Mouse (Mus musculus) forebrain, postnatal 0 days (tissue): ENCODE measurements around the gene Pik3r2. TPM values are rescaled to one million over a fixed set of nuclear protein-coding genes. Genes with fewer than 3 reads are reported as not detected.
A peak's percentile ranks its signal among the peaks of the same experiment; 100 is the strongest.

Experiments used
- ATAC-seq: fragments of 200-750 bp; cut with Nextera tagmentation; 2 replicates; pipeline ENCODE4 v1.8.0; 2017; ENCODE audit warnings: mild to moderate bottlenecking, moderate library complexity
- DNase-seq: peaks from one replicate; pipeline ENCODE4 v3.0.0-alpha.2; 2015
- H3K27ac ChIP-seq: fragments of 300-500 bp; sonication (generic); 2 replicates; pipeline ENCODE4 v1.5.1; 2014; ENCODE audit warnings: low read depth, mild to moderate bottlenecking, antibody characterized with exemption, low read length, moderate library complexity, mixed read lengths
- H3K27me3 ChIP-seq: fragments of 300-500 bp; sonication (generic); 2 replicates; pipeline ENCODE4 v1.6.1; 2014; ENCODE audit warnings: mild to moderate bottlenecking, low read length, mixed read lengths; ENCODE audit not compliant: insufficient read depth
- H3K36me3 ChIP-seq: fragments of 300-500 bp; sonication (generic); 2 replicates; pipeline ENCODE4 v1.6.1; 2014; ENCODE audit warnings: mild to moderate bottlenecking, moderate library complexity; ENCODE audit not compliant: insufficient read depth
- H3K4me1 ChIP-seq: fragments of 300-500 bp; sonication (generic); 2 replicates; pipeline ENCODE4 v1.6.1; 2014; ENCODE audit warnings: antibody characterized with exemption; ENCODE audit not compliant: insufficient read depth
- H3K4me2 ChIP-seq: fragments of 300-500 bp; sonication (generic); 2 replicates; pipeline ENCODE4 v1.6.1; 2014; ENCODE audit warnings: low read depth, mild to moderate bottlenecking, moderate library complexity
- H3K4me3 ChIP-seq: fragments of 300-500 bp; sonication (generic); 2 replicates; pipeline ENCODE4 v1.5.1; 2014; ENCODE audit warnings: low read depth, low read length, mixed read lengths
- H3K9ac ChIP-seq: fragments of 300-500 bp; sonication (generic); 2 replicates; pipeline ENCODE4 v1.6.1; 2014; ENCODE audit warnings: mild to moderate bottlenecking
- H3K9me3 ChIP-seq: fragments of 300-500 bp; sonication (generic); 2 replicates; pipeline ENCODE4 v1.6.1; 2016; ENCODE audit warnings: low read length
- CTCF ChIP-seq: sonication (generic); IDR thresholded peaks from 2 replicates; pipeline ENCODE4 v1.5.1; 2016; ENCODE audit warnings: antibody characterized with exemption, control low read depth, low read depth
- WGBS: fragments of 180-500 bp; shearing (Covaris S2); extraction: QIAGEN DNeasy Blood & Tissue Kit; methylation state at CpG from one replicate; pipeline ENCODE4 v1.1.7; 2014; 5-methylcytosine and 5-hydroxymethylcytosine counted together
- polyA plus RNA-seq: library from polyadenylated mRNA; unstranded; fragments of >200 nt; fragmentation: Nextera tagmentation; extraction: Ambion mirVana; gene quantifications from 2 replicates; pipeline ENCODE4 v1.2.1, GENCODE M21; 2015
- total RNA-seq: library from RNA; depleted of rRNA; stranded (reverse); fragments of >200 nt; gene quantifications from 2 replicates; pipeline ENCODE4 v1.2.3, GENCODE M21; 2014

Gene Pik3r2
- total and polyA plus RNA-seq, 2 experiments from 2014 or later: 147 to 170 TPM

DNA sequence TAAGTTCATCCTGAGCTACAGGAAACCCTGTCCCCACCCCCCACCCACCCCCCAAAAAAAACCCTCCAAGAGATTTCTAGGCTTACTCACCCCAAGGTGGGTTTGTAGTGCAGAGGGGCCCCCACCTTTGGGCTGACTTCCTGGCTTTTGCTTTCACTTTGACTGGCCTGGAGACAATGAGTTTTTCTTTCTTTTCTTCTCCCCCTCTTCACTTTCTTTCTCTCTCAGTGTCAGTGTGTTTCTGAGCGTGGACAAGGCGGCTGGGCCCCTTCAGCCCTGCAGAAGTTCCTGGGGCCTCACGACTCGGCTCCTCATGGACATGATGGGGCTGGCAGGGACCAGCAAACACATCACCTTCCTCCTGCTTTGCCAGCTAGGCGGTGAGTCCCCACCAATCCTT, 31.7 kb upstream of the Pik3r2 start, which contains the start of gene Il12rb1:
Gene Il12rb1, plus strand, starts transcription at position 211 of the 400 bp plus-strand sequence.
- no peak for TF ChIP-seq CTCF
- no peak for ATAC-seq
- Histone ChIP-seq H3K4me3 (no peak within 1 kb of the TSS), H3K36me3 (no peaks in the 10 kb centered on the region), H3K27ac (no peak within 1 kb of the TSS), H3K27me3 (peaks cover 9% of the 10 kb centered on the region), H3K9me3 (no peaks in the 10 kb centered on the region), H3K4me2 (no peak within 1 kb of the TSS), H3K9ac (no peak within 1 kb of the TSS), H3K4me1 (0 out of 2 replicates have a peak, but pooled peaks cover 8% of the 10 kb centered on the region)
- no peak for DNase-seq
- WGBS: 70% methylated on average over 5 of the region's 5 CpGs

DNA sequence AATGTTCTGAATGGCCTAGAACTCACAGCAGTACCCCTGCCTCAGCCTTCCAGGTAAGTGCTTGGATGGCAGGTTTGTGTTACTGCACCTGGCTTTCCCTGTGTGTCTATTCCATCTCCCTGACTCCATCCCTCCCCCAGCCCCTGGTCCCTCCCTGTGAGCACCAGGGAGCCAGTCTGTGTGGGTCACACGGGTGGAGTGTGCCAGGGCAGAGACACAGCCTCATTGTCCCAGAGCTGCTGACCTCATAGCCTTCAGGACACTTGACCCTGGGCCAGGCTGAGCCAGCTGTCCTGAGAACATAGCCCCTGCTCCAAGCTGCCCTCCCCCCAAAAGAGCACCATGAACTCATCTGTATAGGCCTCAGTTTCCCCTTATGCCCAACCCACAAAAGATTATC, 30.8 kb upstream of the Pik3r2 start:
- DNase-seq: no peak
- ATAC-seq: no peak
- no peak overlapping the region for H3K4me3 ChIP-seq
- no peak overlapping the region for H3K4me2 ChIP-seq
- 0 out of 2 replicates have a peak, but pooled peaks cover 8% of the 10 kb centered on the region for H3K4me1 ChIP-seq
- no peak overlapping the region for H3K9ac ChIP-seq
- TF ChIP-seq CTCF: no peak
- H3K27me3 ChIP-seq: peaks cover 14% of the 10 kb centered on the region
- no peaks in the 10 kb centered on the region for H3K36me3 ChIP-seq
- WGBS: 30% methylated on average over 1 of the region's 1 CpGs
- H3K9me3 ChIP-seq: no peaks in the 10 kb centered on the region
- no peak overlapping the region for H3K27ac ChIP-seq

DNA sequence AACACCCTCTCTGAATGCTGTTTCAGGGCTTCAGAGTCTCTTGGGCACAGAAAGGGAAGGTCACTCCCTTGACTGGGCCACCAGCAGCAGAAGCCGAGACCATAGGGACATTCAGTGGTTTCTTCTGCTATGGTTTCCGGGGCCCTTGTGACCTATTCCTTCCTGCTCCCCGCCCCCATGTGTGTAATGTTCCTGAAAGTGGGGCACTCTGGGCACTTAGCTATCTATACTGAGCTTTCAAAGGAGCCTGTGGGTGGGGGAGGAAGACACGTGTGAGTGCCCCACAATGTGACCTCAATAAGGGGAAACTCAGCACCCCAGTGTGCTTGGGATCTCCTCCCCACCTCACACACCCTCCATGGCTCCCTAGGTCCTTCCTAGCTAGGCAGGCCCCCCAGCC, 30.0 kb upstream of the Pik3r2 start:
- Histone ChIP-seq H3K27ac (no peak overlapping the region), H3K4me3 (no peak overlapping the region), H3K4me1 (0 out of 2 replicates have a peak, but pooled peaks cover 8% of the 10 kb centered on the region), H3K4me2 (no peak overlapping the region), H3K36me3 (no peaks in the 10 kb centered on the region), H3K27me3 (peaks cover 14% of the 10 kb centered on the region), H3K9ac (no peak overlapping the region), H3K9me3 (no peaks in the 10 kb centered on the region)
- 79% methylated on average over 4 of the region's 4 CpGs for WGBS
- no peak for ATAC-seq
- no peak for DNase-seq
- no peak for TF ChIP-seq CTCF

DNA sequence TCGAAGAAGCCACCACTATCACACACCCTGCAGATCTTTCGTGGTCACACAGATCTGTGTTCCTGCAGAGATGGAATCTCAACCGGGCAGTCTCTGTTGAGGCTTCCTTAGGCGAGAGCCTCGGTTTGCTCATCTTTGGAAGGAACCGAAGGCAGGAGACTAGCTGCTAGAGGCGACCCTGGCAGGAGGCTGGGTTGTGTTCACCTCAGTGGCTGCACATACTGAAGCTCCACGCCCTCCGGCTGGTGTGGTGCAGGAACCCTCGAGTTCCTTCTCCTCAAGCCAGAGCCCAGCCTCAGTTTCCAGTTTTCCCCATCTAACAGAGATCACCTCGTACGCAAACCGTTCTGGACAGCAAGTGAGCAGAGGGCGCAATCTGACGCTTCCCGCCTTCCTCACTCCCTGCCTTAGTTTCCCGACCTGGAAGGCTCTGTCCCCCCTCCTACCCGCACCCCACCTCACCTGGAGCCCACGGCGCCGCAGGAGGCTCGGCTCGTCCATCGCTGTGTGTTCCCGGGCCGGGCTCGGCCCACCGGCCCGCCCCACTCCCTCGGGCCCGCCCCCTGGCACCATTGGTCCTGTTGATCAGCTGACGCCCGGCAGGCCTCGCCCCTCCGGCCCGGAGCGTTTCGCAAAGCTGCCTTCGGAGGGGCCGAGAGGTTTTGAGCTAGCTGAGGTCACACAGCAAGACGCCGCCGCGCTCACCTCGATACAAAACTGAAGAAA, 28.1 kb upstream of the Pik3r2 start, which contains the start of gene Mast3:
Gene Mast3, minus strand, starts transcription at position 574 of the 726 bp plus-strand sequence.
- peak; percentile 74 for DNase-seq
- TF ChIP-seq CTCF: no peak
- WGBS: 4% methylated on average over 44 of the region's 45 CpGs
- peak; percentile 90 for ATAC-seq
- Histone ChIP-seq H3K27ac (no peak within 1 kb of the TSS), H3K4me3 (peak within 1 kb of the TSS; percentile 54), H3K4me2 (peak within 1 kb of the TSS; percentile 79), H3K27me3 (peaks cover 14% of the 10 kb centered on the region), H3K9me3 (no peaks in the 10 kb centered on the region), H3K4me1 (peaks cover 14% of the 10 kb centered on the region; the same call in 1 of the 2 replicates), H3K9ac (peak within 1 kb of the TSS; percentile 37), H3K36me3 (no peaks in the 10 kb centered on the region)

DNA sequence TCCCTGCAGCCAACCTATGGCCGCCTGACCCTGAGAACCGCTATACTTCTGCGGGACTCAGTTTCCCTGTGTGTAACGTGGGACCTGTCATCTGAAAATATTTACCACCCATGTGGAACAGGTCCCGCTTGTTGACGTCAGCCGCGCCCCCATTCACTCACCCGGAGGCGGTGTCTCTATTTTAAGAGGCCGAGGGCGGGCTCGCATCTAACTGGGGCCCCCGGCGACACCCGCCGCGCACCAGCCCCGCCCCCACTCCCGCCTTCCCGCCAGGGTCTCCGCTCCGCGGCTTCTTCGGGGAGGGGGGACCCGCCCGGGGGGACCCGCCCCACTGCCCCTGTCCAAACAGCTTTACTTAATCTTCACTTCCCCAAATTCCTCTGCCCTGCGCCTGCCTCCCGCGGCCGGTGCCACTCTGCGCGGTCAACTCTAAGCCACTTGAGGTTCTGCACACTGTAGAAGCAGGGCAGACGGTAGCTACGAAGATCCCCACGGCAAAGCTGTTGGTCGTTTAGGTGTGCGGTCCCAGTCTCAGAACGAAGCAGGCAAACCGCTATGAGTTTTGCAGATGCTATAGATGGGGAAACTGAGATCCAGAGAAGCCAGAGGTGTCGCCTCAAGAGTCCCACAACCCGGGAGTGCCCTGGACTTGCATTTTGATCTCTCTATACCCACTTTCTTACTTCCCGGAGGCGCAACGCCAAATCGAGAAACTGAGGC, 27.4 kb upstream of the Pik3r2 start:
- Histone ChIP-seq H3K9ac (peak overlapping the region; percentile 37), H3K4me3 (peak overlapping the region; percentile 54), H3K4me2 (peak overlapping the region; percentile 79), H3K9me3 (no peaks in the 10 kb centered on the region), H3K36me3 (no peaks in the 10 kb centered on the region), H3K27me3 (peaks cover 14% of the 10 kb centered on the region), H3K4me1 (peaks cover 14% of the 10 kb centered on the region; the same call in 1 of the 2 replicates), H3K27ac (no peak overlapping the region)
- ATAC-seq (no peak), DNase-seq (no peak)
- TF ChIP-seq CTCF: no peak
- WGBS: 2% methylated on average over 46 of the region's 47 CpGs

DNA sequence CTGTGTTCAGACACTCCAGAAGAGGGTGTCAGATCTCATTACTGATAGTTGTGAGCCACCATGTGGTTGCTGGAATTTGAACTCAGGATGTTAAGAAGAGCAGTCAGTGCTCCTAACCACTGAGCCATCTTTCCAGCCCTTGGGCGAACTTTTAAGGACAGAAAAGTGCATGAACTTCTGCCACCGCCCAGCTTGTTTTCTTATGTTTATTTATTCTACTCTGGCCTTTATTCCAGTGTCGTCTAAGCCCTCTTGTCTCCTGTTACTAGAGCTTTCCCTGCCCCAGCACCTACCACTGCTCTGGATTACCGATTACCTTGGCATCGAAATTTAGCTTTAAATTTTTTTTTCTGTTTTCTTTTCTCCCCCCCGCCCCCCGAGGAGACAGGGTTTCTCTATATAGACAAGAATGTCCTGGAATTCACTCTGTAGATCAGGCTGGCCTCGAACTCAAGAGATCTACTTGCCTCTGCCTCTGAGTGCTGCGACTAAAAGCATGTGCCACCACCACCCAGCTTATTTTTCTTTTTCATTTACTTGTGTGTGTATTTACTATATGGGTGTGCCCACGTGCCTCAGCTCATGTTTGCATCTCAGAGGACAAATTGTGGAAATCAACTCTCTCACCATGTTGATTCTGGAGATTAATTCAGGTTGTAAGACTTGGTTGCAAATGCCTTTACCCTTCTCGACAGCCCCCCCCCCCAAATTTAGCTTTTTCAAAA, 26.4 kb upstream of the Pik3r2 start:
- DNase-seq (no peak), ATAC-seq (no peak)
- Histone ChIP-seq H3K4me3 (no peak overlapping the region), H3K4me2 (no peak overlapping the region), H3K27ac (no peak overlapping the region), H3K27me3 (peaks cover 14% of the 10 kb centered on the region), H3K36me3 (no peaks in the 10 kb centered on the region), H3K9ac (no peak overlapping the region), H3K4me1 (peaks cover 21% of the 10 kb centered on the region; the same call in 1 of the 2 replicates), H3K9me3 (no peaks in the 10 kb centered on the region)
- WGBS: 77% methylated on average over 11 of the region's 11 CpGs
- TF ChIP-seq CTCF: no peak
